Mouse (Mus musculus): Measurements from ENCODE around the gene Klf11. TPM values are rescaled to one million over a fixed set of nuclear protein-coding genes. Genes with fewer than 3 reads are reported as not detected.

Gene Klf11
- polyA plus RNA-seq, 1 experiment from 2014 or later = 18.4 TPM

GRCm38 (mm10) chr12:24654065-24654862 lies 3.2 kb downstream of the Klf11 start:
- H3K4me3 ChIP-seq = no peak overlapping the region
- no peak overlapping the region for H3K27ac ChIP-seq
- peaks cover 75% of the 10 kb centered on the region for H3K4me1 ChIP-seq (replicated peaks)
- peaks cover 50% of the 10 kb centered on the region for H3K36me3 ChIP-seq
- H3K27me3 ChIP-seq = no peaks in the 10 kb centered on the region
- H3K9me3 ChIP-seq (replicated peaks) = no peaks in the 10 kb centered on the region
- H3K4me2 ChIP-seq = no peak overlapping the region
- ATAC-seq (replicated peaks; ENCODE audit: insufficient number of reproducible peaks, insufficient read depth, low FRiP score, low read depth) = no peak
- WGBS = 79% methylated on average over 16 of the region's 16 CpGs
- H3K9ac ChIP-seq = no peak overlapping the region

- peaks cover 71% of the 10 kb centered on the region for H3K4me1 ChIP-seq (replicated peaks)
- ATAC-seq (replicated peaks; ENCODE audit: insufficient number of reproducible peaks, insufficient read depth, low FRiP score, low read depth) = no peak
- H3K4me3 ChIP-seq = no peak overlapping the region
- 0 out of 2 replicates have a peak overlapping the region, but pooled peaks have one; percentile 4 for H3K9ac ChIP-seq
- no peaks in the 10 kb centered on the region for H3K27me3 ChIP-seq
- WGBS = 74% methylated on average over 3 of the region's 3 CpGs
- H3K36me3 ChIP-seq = peaks cover 68% of the 10 kb centered on the region
- no peak overlapping the region for H3K27ac ChIP-seq
- H3K4me2 ChIP-seq = no peak overlapping the region
- no peaks in the 10 kb centered on the region for H3K9me3 ChIP-seq (replicated peaks)
Measured at GRCm38 (mm10) chr12:24656436-24656835, 5.4 kb downstream of the Klf11 start.

- Histone ChIP-seq H3K9ac (no peak overlapping the region), H3K9me3 (replicated peaks) (no peaks in the 10 kb centered on the region), H3K4me3 (no peak overlapping the region), H3K36me3 (peaks cover 69% of the 10 kb centered on the region), H3K27ac (no peak overlapping the region), H3K4me1 (replicated peaks) (peaks cover 52% of the 10 kb centered on the region), H3K4me2 (no peak overlapping the region), H3K27me3 (no peaks in the 10 kb centered on the region)
- WGBS = 78% methylated on average over 4 of the region's 4 CpGs
- ATAC-seq (replicated peaks; ENCODE audit: insufficient number of reproducible peaks, insufficient read depth, low FRiP score, low read depth) = no peak
Measured at GRCm38 (mm10) chr12:24658998-24659397, 7.9 kb downstream of the Klf11 start.

DNA sequence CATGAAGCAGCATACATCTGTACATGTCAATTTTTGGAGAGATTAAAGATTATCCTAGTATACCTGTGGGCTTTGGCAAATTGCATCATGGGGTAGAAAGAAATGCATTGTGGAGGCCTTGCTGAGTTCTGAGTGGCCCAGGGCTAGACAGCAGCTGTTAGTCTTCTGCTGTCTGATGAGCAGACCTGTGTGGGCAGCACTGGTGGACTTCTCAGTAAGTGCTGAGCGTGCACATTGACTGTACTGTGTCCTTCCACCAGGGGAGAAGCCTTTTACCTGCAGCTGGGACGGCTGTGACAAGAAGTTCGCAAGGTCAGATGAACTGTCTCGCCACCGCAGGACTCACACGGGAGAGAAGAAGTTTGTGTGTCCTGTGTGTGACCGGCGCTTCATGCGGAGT lies 8.8 kb downstream of the Klf11 start:
- H3K4me1 ChIP-seq (replicated peaks) = peaks cover 43% of the 10 kb centered on the region
- WGBS = 87% methylated on average over 9 of the region's 9 CpGs
- H3K27ac ChIP-seq = no peak overlapping the region
- no peaks in the 10 kb centered on the region for H3K9me3 ChIP-seq (replicated peaks)
- H3K27me3 ChIP-seq = no peaks in the 10 kb centered on the region
- ATAC-seq (replicated peaks; ENCODE audit: insufficient number of reproducible peaks, insufficient read depth, low FRiP score, low read depth) = no peak
- no peak overlapping the region for H3K9ac ChIP-seq
- H3K4me2 ChIP-seq = no peak overlapping the region
- peaks cover 61% of the 10 kb centered on the region for H3K36me3 ChIP-seq
- H3K4me3 ChIP-seq = no peak overlapping the region

DNA sequence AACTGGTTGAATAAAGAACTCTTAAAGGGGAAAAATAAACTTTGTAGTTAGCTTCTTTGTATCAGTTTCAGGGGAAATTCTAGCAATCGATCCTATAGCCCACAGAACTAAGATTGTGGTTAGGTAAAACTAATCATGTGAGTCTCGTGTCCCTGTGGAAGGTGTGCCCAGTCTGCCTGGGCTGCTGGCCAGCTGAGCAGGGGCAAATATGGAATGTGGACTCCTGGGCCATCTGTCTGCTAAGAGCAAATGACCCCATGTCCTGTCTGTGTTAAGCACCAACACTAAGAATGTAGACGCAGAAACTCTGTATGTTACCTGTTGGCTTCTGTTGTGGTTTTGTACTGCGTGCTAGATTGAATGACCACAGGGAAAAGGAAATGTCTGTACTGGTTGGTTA lies 10.0 kb downstream of the Klf11 start:
- Histone ChIP-seq H3K27ac (no peak overlapping the region), H3K36me3 (peaks cover 50% of the 10 kb centered on the region), H3K9ac (no peak overlapping the region), H3K9me3 (replicated peaks) (no peaks in the 10 kb centered on the region), H3K4me1 (replicated peaks) (peaks cover 32% of the 10 kb centered on the region), H3K4me3 (no peak overlapping the region), H3K4me2 (no peak overlapping the region), H3K27me3 (no peaks in the 10 kb centered on the region)
- WGBS = 54% methylated on average over 4 of the region's 4 CpGs
- no peak for ATAC-seq (replicated peaks; ENCODE audit: insufficient number of reproducible peaks, insufficient read depth, low FRiP score, low read depth)

DNA sequence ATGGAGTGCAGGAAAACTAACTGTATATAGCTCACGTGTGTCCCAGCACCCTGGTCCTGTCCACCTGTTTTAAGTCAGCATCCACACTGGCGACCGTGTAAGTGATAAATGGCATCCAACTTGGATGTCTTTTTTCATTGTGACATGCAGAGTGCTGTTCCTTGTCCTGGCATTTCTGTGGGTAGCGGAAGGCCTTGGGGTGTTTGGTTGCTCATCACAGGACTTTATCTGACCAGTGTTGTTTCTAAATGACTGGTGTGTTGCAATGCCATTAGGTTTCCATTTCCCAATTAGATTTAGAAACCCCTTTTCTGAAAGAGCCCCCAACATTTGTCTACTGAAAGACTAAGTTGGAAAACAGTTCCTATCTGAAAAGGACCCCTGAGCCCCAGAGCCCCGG lies 11.1 kb downstream of the Klf11 start:
- H3K9ac ChIP-seq = no peak overlapping the region
- H3K4me3 ChIP-seq = no peak overlapping the region
- H3K36me3 ChIP-seq = peaks cover 39% of the 10 kb centered on the region
- no peak overlapping the region for H3K4me2 ChIP-seq
- no peak for ATAC-seq (replicated peaks; ENCODE audit: insufficient number of reproducible peaks, insufficient read depth, low FRiP score, low read depth)
- 84% methylated on average over 5 of the region's 5 CpGs for WGBS
- no peaks in the 10 kb centered on the region for H3K9me3 ChIP-seq (replicated peaks)
- H3K27ac ChIP-seq = no peak overlapping the region
- H3K27me3 ChIP-seq = no peaks in the 10 kb centered on the region
- H3K4me1 ChIP-seq (replicated peaks) = peaks cover 25% of the 10 kb centered on the region

- Histone ChIP-seq H3K9me3 (replicated peaks) (no peaks in the 10 kb centered on the region), H3K4me3 (peak overlapping the region; percentile 61), H3K27ac (peak overlapping the region; percentile 60; the same call in 1 of the 2 replicates), H3K27me3 (peaks cover 24% of the 10 kb centered on the region), H3K4me1 (replicated peaks) (peaks cover 33% of the 10 kb centered on the region), H3K36me3 (no peaks in the 10 kb centered on the region), H3K9ac (peak overlapping the region; percentile 73; the same call in 1 of the 2 replicates), H3K4me2 (peak overlapping the region; percentile 97)
- ATAC-seq (replicated peaks; ENCODE audit: insufficient number of reproducible peaks, insufficient read depth, low FRiP score, low read depth) = no peak
- WGBS = 13% methylated on average over 9 of the region's 9 CpGs
Measured at GRCm38 (mm10) chr12:24680096-24680491, 29.0 kb downstream of the Klf11 start.

DNA sequence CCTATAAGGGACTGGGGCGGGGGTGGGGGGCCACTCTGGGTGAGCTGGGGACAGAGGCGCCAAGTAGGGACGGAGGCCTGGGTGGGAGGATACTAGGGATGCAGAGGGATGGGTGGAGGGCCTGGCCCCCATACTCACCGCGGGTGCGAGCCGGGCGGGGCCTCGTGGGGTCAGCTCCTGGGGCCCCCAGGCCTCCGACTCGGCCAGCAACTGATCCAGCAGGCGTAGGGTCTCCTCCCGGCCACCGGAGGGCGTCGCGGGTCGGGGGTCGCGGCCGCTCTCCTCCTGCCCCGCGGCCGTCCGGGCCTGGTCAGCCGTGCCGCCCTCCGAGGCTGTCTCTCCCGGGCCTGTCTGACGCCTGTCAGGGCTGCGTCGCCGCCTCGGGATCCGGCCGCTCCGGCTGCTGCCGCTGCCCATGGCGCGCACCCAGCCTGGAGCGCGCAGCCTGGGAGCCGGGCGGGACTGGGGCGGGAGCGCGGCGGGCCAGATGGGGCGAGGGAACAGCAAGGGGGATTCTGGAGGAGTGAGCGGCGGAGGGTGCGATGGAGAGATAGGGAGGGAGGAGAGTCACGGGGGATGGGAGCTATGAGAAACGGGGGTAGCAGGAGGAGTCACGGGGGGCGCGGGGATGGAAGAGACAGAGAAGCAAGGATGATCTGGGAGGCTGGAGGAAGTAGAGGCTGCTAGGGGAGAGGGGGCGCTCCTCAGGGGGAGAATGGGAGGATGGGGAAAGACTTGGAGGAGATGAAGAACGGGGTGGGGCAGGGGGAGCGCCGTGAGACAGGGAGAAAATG lies 29.6 kb downstream of the Klf11 start:
- WGBS = 2% methylated on average over 48 of the region's 61 CpGs
- H3K36me3 ChIP-seq = no peaks in the 10 kb centered on the region
- no peaks in the 10 kb centered on the region for H3K9me3 ChIP-seq (replicated peaks)
- H3K4me2 ChIP-seq = peak overlapping the region; percentile 97
- peaks cover 33% of the 10 kb centered on the region for H3K4me1 ChIP-seq (replicated peaks)
- peak overlapping the region; percentile 60 for H3K27ac ChIP-seq
- peak overlapping the region; percentile 73 for H3K9ac ChIP-seq
- H3K27me3 ChIP-seq = peaks cover 24% of the 10 kb centered on the region
- peak; percentile 47 for ATAC-seq (replicated peaks; ENCODE audit: insufficient number of reproducible peaks, insufficient read depth, low FRiP score, low read depth)
- H3K4me3 ChIP-seq = peak overlapping the region; percentile 61

DNA sequence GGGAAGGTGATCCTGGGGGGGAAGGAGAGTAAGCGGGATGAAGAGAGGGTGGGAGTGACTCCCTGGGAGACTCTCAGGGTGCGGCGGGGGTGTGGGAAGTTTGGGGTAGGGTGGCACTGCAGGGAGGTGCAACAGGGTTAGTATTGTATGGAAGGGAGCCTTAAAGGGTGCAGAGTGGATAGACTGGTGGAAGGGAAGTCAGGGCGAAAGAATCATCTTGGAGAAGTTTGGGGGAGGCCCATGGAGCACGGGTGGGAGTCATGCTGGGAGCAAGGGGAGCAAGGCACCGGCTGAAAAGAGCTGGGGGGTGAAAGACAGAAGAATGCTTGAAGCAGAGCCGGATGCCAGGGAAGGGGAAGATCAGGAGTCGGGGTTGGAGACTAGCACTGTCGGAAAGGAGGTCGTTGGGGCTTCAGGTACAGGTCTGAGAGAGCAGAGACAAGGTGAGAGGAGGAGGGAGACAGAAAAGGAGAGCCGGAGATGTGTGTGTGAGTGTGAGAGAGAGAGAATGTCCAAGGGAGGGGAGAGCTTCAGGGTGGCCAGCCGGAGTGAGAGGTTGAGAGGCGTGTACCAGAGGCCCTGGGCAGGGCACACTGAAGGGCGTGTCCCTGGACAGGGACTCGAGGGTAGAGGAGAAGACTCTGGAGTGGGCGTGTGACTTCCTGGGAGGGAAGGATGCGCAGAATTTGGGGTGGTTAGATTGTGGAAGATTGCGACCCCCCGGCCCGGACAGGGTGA lies 30.4 kb downstream of the Klf11 start, which contains the start of gene Cys1:
Gene Cys1, minus strand, starts transcription at position 528 of the 738 bp plus-strand sequence.
- Histone ChIP-seq H3K9me3 (replicated peaks) (no peaks in the 10 kb centered on the region), H3K27me3 (peaks cover 29% of the 10 kb centered on the region), H3K9ac (peak within 1 kb of the TSS; percentile 73), H3K36me3 (no peaks in the 10 kb centered on the region), H3K27ac (peak within 1 kb of the TSS; percentile 60), H3K4me1 (replicated peaks) (peaks cover 33% of the 10 kb centered on the region), H3K4me2 (peak within 1 kb of the TSS; percentile 97), H3K4me3 (peak within 1 kb of the TSS; percentile 61)
- ATAC-seq (replicated peaks; ENCODE audit: insufficient number of reproducible peaks, insufficient read depth, low FRiP score, low read depth) = no peak; the same call in 1 of the 2 replicates
- WGBS = 3% methylated on average over 20 of the region's 20 CpGs

DNA sequence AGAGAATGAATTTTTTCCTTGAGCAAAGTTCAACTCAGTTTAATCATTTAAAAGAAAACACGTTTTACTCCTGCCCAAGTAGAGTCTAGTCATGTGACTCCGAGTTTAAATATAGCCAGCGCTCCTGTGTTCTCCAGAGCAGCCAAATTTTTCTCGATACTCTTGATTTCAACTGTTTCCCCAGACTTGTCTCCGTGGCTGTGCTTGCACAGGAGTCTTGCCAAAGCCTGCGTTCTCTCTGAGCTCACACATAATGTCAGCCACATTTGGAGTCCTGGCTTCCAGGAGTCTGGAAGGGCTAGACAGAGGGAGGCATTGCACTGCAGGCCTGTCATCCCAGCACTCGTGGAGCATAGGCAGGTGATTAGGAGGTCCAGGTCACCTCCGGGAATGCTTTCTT lies 31.5 kb downstream of the Klf11 start:
- Histone ChIP-seq H3K4me3 (no peak overlapping the region), H3K4me2 (peak overlapping the region; percentile 97), H3K9me3 (replicated peaks) (no peaks in the 10 kb centered on the region), H3K9ac (no peak overlapping the region), H3K27me3 (peaks cover 29% of the 10 kb centered on the region), H3K36me3 (no peaks in the 10 kb centered on the region), H3K4me1 (replicated peaks) (peaks cover 33% of the 10 kb centered on the region), H3K27ac (peak overlapping the region; percentile 40; the same call in 1 of the 2 replicates)
- 23% methylated on average over 8 of the region's 8 CpGs for WGBS
- ATAC-seq (replicated peaks; ENCODE audit: insufficient number of reproducible peaks, insufficient read depth, low FRiP score, low read depth) = no peak

DNA sequence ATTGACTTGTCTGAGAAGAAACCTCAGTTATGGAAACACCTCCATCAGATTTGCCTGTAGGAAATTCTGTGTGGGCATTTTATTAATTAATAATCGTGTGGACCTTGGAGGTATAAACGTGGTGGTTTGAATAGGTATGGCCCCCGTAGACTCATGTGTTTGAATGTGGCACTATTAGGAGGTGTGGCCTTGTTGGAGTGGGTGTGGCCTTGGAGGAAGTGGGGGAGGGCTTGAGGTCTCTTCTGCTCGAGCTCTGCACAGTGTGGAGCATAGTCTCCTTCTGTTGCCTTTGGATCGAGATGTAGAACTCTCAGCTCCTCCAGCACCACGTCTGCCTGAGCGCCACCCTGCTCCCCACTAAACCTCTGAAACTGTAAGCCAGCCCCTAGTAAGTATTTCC lies 32.4 kb downstream of the Klf11 start:
- Histone ChIP-seq H3K4me1 (replicated peaks) (peaks cover 33% of the 10 kb centered on the region), H3K4me3 (no peak overlapping the region), H3K27me3 (peaks cover 29% of the 10 kb centered on the region), H3K4me2 (no peak overlapping the region), H3K9me3 (replicated peaks) (no peaks in the 10 kb centered on the region), H3K9ac (no peak overlapping the region), H3K36me3 (no peaks in the 10 kb centered on the region), H3K27ac (no peak overlapping the region)
- 74% methylated on average over 7 of the region's 7 CpGs for whole genome bisulfite sequencing
- ATAC-seq (replicated peaks; ENCODE audit: insufficient number of reproducible peaks, insufficient read depth, low FRiP score, low read depth) = no peak

All from heart, embryonic 15.5 days (tissue).